Mouse (Mus musculus): ENCODE measurements around the gene Card10. TPM values are rescaled to one million over a fixed set of nuclear protein-coding genes. Genes with fewer than 3 reads are reported as not detected.

Card10 gene
- total RNA-seq, 1 experiment, result 5.0 TPM

- no peak for DNase-seq (ENCODE audit: low read depth, low spot score)
- TF ChIP-seq HCFC1 (IDR thresholded peaks at IDR 0.05; ENCODE audit: borderline replicate concordance, insufficient read depth, low read length) (no peak), ZC3H11A (IDR thresholded peaks at IDR 0.05; ENCODE audit: borderline replicate concordance, low read depth, low read length) (no peak), CHD2 (IDR thresholded peaks at IDR 0.05; ENCODE audit: low read depth, low read length) (no peak), MAFK (IDR thresholded peaks at IDR 0.05; ENCODE audit: insufficient read depth, low read depth, low read length) (no peak), ZNF384 (IDR thresholded peaks at IDR 0.05; ENCODE audit: low read depth, low read length) (no peak)
- H3K9ac ChIP-seq (ENCODE audit: insufficient read depth, low read depth, low read length, poor library complexity, severe bottlenecking), result no peak overlapping the region
- peaks cover 4% of the 10 kb centered on the region; the same call in 1 of the 2 replicates for H3K36me3 ChIP-seq (ENCODE audit: control insufficient read depth, insufficient read depth, low read length, poor library complexity, severe bottlenecking)
- no peak overlapping the region for H3K27ac ChIP-seq (ENCODE audit: insufficient read depth, low read depth, low read length, poor library complexity, severe bottlenecking)
- in situ Hi-C loops (cut with MboI; ENCODE audit: low sequenced_read_pairs in 2 of 2, unreplicated experiment in 2 of 2), result no loop called here
- peaks cover 5 to 8% of the 10 kb centered on the region in 2 experiments; a peak in 3 of 4 replicates for H3K4me1 ChIP-seq (ENCODE audit: control insufficient read depth in 2 of 2, insufficient read depth in 2 of 2, low read length in 2 of 2, poor library complexity in 1 of 2)
- no peaks in the 10 kb centered on the region for H3K9me3 ChIP-seq (ENCODE audit: control insufficient read depth, insufficient read depth, low read depth, low read length)
- H3K4me3 ChIP-seq (ENCODE audit: insufficient read depth in 1 of 2, low read depth in 1 of 2, low read length in 2 of 2, poor library complexity in 1 of 2, severe bottlenecking in 1 of 2), result no peak overlapping the region
Observed at GRCm38 (mm10) chr15:78789721-78790323, 13.0 kb downstream of the Card10 start.

- TF ChIP-seq ZNF384 (IDR thresholded peaks at IDR 0.05; ENCODE audit: low read depth, low read length) (no peak), HCFC1 (IDR thresholded peaks at IDR 0.05; ENCODE audit: borderline replicate concordance, insufficient read depth, low read length) (no peak), ZC3H11A (IDR thresholded peaks at IDR 0.05; ENCODE audit: borderline replicate concordance, low read depth, low read length) (no peak), MAFK (IDR thresholded peaks at IDR 0.05; ENCODE audit: insufficient read depth, low read depth, low read length) (no peak), CHD2 (IDR thresholded peaks at IDR 0.05; ENCODE audit: low read depth, low read length) (no peak)
- Histone ChIP-seq H3K9me3 (ENCODE audit: control insufficient read depth, insufficient read depth, low read depth, low read length) (no peaks in the 10 kb centered on the region), H3K4me3 (ENCODE audit: insufficient read depth in 1 of 2, low read depth in 1 of 2, low read length in 2 of 2, poor library complexity in 1 of 2, severe bottlenecking in 1 of 2) (no peak overlapping the region), H3K27ac (ENCODE audit: insufficient read depth, low read depth, low read length, poor library complexity, severe bottlenecking) (no peak overlapping the region), H3K4me1 (ENCODE audit: control insufficient read depth in 2 of 2, insufficient read depth in 2 of 2, low read length in 2 of 2, poor library complexity in 1 of 2) (peaks cover 5 to 8% of the 10 kb centered on the region in 2 experiments; a peak in 3 of 4 replicates), H3K36me3 (ENCODE audit: control insufficient read depth, insufficient read depth, low read length, poor library complexity, severe bottlenecking) (peaks cover 5% of the 10 kb centered on the region; the same call in 1 of the 2 replicates), H3K9ac (ENCODE audit: insufficient read depth, low read depth, low read length, poor library complexity, severe bottlenecking) (no peak overlapping the region)
- in situ Hi-C loops (cut with MboI; ENCODE audit: low sequenced_read_pairs in 2 of 2, unreplicated experiment in 2 of 2), result no loop called here
- no peak for DNase-seq (ENCODE audit: low read depth, low spot score)
Observed at GRCm38 (mm10) chr15:78788042-78788441, 14.8 kb downstream of the Card10 start.

- peaks cover 5 to 8% of the 10 kb centered on the region in 2 experiments; a peak in 3 of 4 replicates for H3K4me1 ChIP-seq (ENCODE audit: control insufficient read depth in 2 of 2, insufficient read depth in 2 of 2, low read length in 2 of 2, poor library complexity in 1 of 2)
- no peaks in the 10 kb centered on the region for H3K9me3 ChIP-seq (ENCODE audit: control insufficient read depth, insufficient read depth, low read depth, low read length)
- no peak overlapping the region for H3K9ac ChIP-seq (ENCODE audit: insufficient read depth, low read depth, low read length, poor library complexity, severe bottlenecking)
- in situ Hi-C loops (cut with MboI; ENCODE audit: low sequenced_read_pairs in 2 of 2, unreplicated experiment in 2 of 2), result no loop called here
- H3K27ac ChIP-seq (ENCODE audit: insufficient read depth, low read depth, low read length, poor library complexity, severe bottlenecking), result no peak overlapping the region
- H3K36me3 ChIP-seq (ENCODE audit: control insufficient read depth, insufficient read depth, low read length, poor library complexity, severe bottlenecking), result peaks cover 5% of the 10 kb centered on the region; the same call in 1 of the 2 replicates
- H3K4me3 ChIP-seq (ENCODE audit: insufficient read depth in 1 of 2, low read depth in 1 of 2, low read length in 2 of 2, poor library complexity in 1 of 2, severe bottlenecking in 1 of 2), result no peak overlapping the region
- DNase-seq (ENCODE audit: low read depth, low spot score), result no peak
- no peak for TF ChIP-seq CHD2 (IDR thresholded peaks at IDR 0.05; ENCODE audit: low read depth, low read length)
- TF ChIP-seq MAFK (IDR thresholded peaks at IDR 0.05; ENCODE audit: insufficient read depth, low read depth, low read length), result no peak
- TF ChIP-seq ZC3H11A (IDR thresholded peaks at IDR 0.05; ENCODE audit: borderline replicate concordance, low read depth, low read length), result no peak
- TF ChIP-seq HCFC1 (IDR thresholded peaks at IDR 0.05; ENCODE audit: borderline replicate concordance, insufficient read depth, low read length), result no peak
- TF ChIP-seq ZNF384 (IDR thresholded peaks at IDR 0.05; ENCODE audit: low read depth, low read length), result no peak
Observed at GRCm38 (mm10) chr15:78787287-78787856, 15.5 kb downstream of the Card10 start.

- in situ Hi-C loops (cut with MboI; ENCODE audit: low sequenced_read_pairs in 2 of 2, unreplicated experiment in 2 of 2), result no loop called here
- Histone ChIP-seq H3K4me3 (ENCODE audit: insufficient read depth in 1 of 2, low read depth in 1 of 2, low read length in 2 of 2, poor library complexity in 1 of 2, severe bottlenecking in 1 of 2) (no peak overlapping the region), H3K9ac (ENCODE audit: insufficient read depth, low read depth, low read length, poor library complexity, severe bottlenecking) (no peak overlapping the region), H3K9me3 (ENCODE audit: control insufficient read depth, insufficient read depth, low read depth, low read length) (no peaks in the 10 kb centered on the region), H3K4me1 (ENCODE audit: control insufficient read depth in 2 of 2, insufficient read depth in 2 of 2, low read length in 2 of 2, poor library complexity in 1 of 2) (peaks cover 5 to 8% of the 10 kb centered on the region in 2 experiments; a peak in 3 of 4 replicates), H3K27ac (ENCODE audit: insufficient read depth, low read depth, low read length, poor library complexity, severe bottlenecking) (no peak overlapping the region), H3K36me3 (ENCODE audit: control insufficient read depth, insufficient read depth, low read length, poor library complexity, severe bottlenecking) (peaks cover 5% of the 10 kb centered on the region; the same call in 1 of the 2 replicates)
- no peak for DNase-seq (ENCODE audit: low read depth, low spot score)
- TF ChIP-seq HCFC1 (IDR thresholded peaks at IDR 0.05; ENCODE audit: borderline replicate concordance, insufficient read depth, low read length) (no peak), CHD2 (IDR thresholded peaks at IDR 0.05; ENCODE audit: low read depth, low read length) (no peak), ZNF384 (IDR thresholded peaks at IDR 0.05; ENCODE audit: low read depth, low read length) (no peak), ZC3H11A (IDR thresholded peaks at IDR 0.05; ENCODE audit: borderline replicate concordance, low read depth, low read length) (no peak), MAFK (IDR thresholded peaks at IDR 0.05; ENCODE audit: insufficient read depth, low read depth, low read length) (no peak)
Observed at GRCm38 (mm10) chr15:78786411-78786818, 16.4 kb downstream of the Card10 start.
